Mouse (Mus musculus) ovary, postnatal 10 days (tissue): Measurements from ENCODE around the gene Lins1.

Experiments used
- DNase-seq: peaks from one replicate; pipeline ENCODE4 v3.0.0; 2022; ENCODE audit warnings: low spot score

The Lins1 gene

GRCm38 (mm10) chr7:66733431-66733830 lies 43.7 kb downstream of the Lins1 start:
- DNase-seq: no peak

GRCm38 (mm10) chr7:66733882-66734281 lies 44.2 kb downstream of the Lins1 start:
- DNase-seq: no peak

GRCm38 (mm10) chr7:66734466-66734865 lies 44.8 kb downstream of the Lins1 start:
- DNase-seq: no peak

GRCm38 (mm10) chr7:66734993-66735392 lies 45.3 kb downstream of the Lins1 start:
- no peak for DNase-seq

GRCm38 (mm10) chr7:66737418-66737817 lies 47.7 kb downstream of the Lins1 start:
- DNase-seq: no peak

- no peak for DNase-seq
These were observed 51.3 kb downstream of the Lins1 start for GRCm38 (mm10) chr7:66741008-66741407.

- no peak for DNase-seq
These were observed 51.7 kb downstream of the Lins1 start for GRCm38 (mm10) chr7:66741412-66741811.

GRCm38 (mm10) chr7:66743377-66743781 lies 53.7 kb downstream of the Lins1 start, which contains the start of gene Cers3:
Cers3 (plus strand) TSS chr7:66743504.
- DNase-seq: no peak

GRCm38 (mm10) chr7:66746972-66747371 lies 57.3 kb downstream of the Lins1 start:
- no peak for DNase-seq

GRCm38 (mm10) chr7:66749998-66750397 lies 60.3 kb downstream of the Lins1 start:
- no peak for DNase-seq

- DNase-seq: no peak
These were observed 64.1 kb downstream of the Lins1 start for GRCm38 (mm10) chr7:66753816-66754215.

GRCm38 (mm10) chr7:66755611-66756010 lies 65.9 kb downstream of the Lins1 start:
- DNase-seq: no peak
